Mouse (Mus musculus) ovary, adult 10 weeks (tissue): ENCODE data around the gene Gm20388. TPM values are rescaled to one million over a fixed set of nuclear protein-coding genes. Genes with fewer than 3 reads are reported as not detected.

Experiments used
- polyA plus RNA-seq: library from polyadenylated mRNA; stranded (reverse); fragments of 350-450 nt; fragmentation: Illumina TruSeq; extraction: RNeasy Lipid Tissue Mini Kit (QIAGEN cat#74804); gene quantifications from one replicate; pipeline ENCODE4 v1.2.3, GENCODE M21; 2014

Gene Gm20388
- polyA plus RNA-seq, 1 experiment from 2014 or later: 7.3 TPM

GRCm38 (mm10) chr8:123117127-123117731 is 3206.6 kb downstream of the Gm20388 start, which contains the start of gene Cpne7:
TSS of gene Cpne7 (plus strand) at chr8:123117374.

GRCm38 (mm10) chr8:123157888-123158465 is 3247.3 kb downstream of the Gm20388 start, which contains the start of gene Sult5a1:
TSS of gene Sult5a1 (minus strand) at chr8:123158315.

GRCm38 (mm10) chr8:123185566-123186409 is 3275.1 kb downstream of the Gm20388 start, which contains the start of gene Dpep1:
TSS of gene Dpep1 (plus strand) at chr8:123186242.

GRCm38 (mm10) chr8:123212321-123213117 is 3301.9 kb downstream of the Gm20388 start, which contains the start of the genes Chmp1a and Spata33:
TSS of gene Chmp1a (minus strand) at chr8:123212763.
TSS of gene Spata33 (plus strand) at chr8:123212832.

GRCm38 (mm10) chr8:123224278-123225266 is 3313.9 kb downstream of the Gm20388 start, which contains the start of gene Cdk10:
TSS of gene Cdk10 (plus strand) at chr8:123224842.

GRCm38 (mm10) chr8:123235520-123236497 is 3325.2 kb downstream of the Gm20388 start, which contains the start of gene Spata2l:
TSS of gene Spata2l (minus strand) at chr8:123236233.

GRCm38 (mm10) chr8:123254099-123254885 is 3343.7 kb downstream of the Gm20388 start, which contains the start of the genes Zfp276 and Vps9d1:
TSS of gene Zfp276 (plus strand) at chr8:123254195.
TSS of gene Vps9d1 (minus strand) at chr8:123254348.

GRCm38 (mm10) chr8:123318467-123318911 is 3407.8 kb downstream of the Gm20388 start, which contains the start of gene Fanca:
TSS of gene Fanca (minus strand) at chr8:123318576.

GRCm38 (mm10) chr8:123332262-123333090 is 3421.8 kb downstream of the Gm20388 start, which contains the start of gene Spire2:
TSS of gene Spire2 (plus strand) at chr8:123332713.

GRCm38 (mm10) chr8:123373403-123374238 is 3463.0 kb downstream of the Gm20388 start, which contains the start of gene Tcf25:
TSS of gene Tcf25 (plus strand) at chr8:123373753.

GRCm38 (mm10) chr8:123406786-123407185 is 3496.1 kb downstream of the Gm20388 start, which contains the start of gene Mc1r:
TSS of gene Mc1r (plus strand) at chr8:123407107.

GRCm38 (mm10) chr8:123411246-123411645 is 3500.6 kb downstream of the Gm20388 start, which contains the start of gene Tubb3:
TSS of gene Tubb3 (plus strand) at chr8:123411424.

GRCm38 (mm10) chr8:123423441-123423840 is 3512.8 kb downstream of the Gm20388 start, which contains the start of gene Def8:
TSS of gene Def8 (plus strand) at chr8:123423527.

GRCm38 (mm10) chr8:123477737-123478258 is 3567.2 kb downstream of the Gm20388 start, which contains the start of gene Afg3l1:
TSS of gene Afg3l1 (plus strand) at chr8:123477903.

GRCm38 (mm10) chr8:123514781-123515539 is 3604.3 kb downstream of the Gm20388 start, which contains the start of gene Dbndd1:
TSS of gene Dbndd1 (minus strand) at chr8:123515463.

